Comparison of ENCODE assay signal across 8 mouse cellular contexts in genomic region chr6:136548796-136549195, GRCm38 (mm10). TPM values are rescaled to one million over a fixed set of nuclear protein-coding genes. Genes with fewer than 3 reads are reported as not detected.
A peak's percentile ranks its signal among the peaks of the same experiment; 100 is the strongest.
DNase-seq lines count a peak whose midpoint lies in the region; ATAC-seq and TF ChIP-seq lines count a peak whose summit lies in the region.

No protein-coding gene starts in this region.

- ATAC-seq in heart, embryonic 13.5 days (ENCODE audit: extremely low read depth, insufficient number of reproducible peaks, low FRiP score, low TSS enrichment): no peak
- ATAC-seq in forebrain, embryonic 16.5 days: peak; percentile 41; the same call in 1 of the 2 replicates
- peak; percentile 47; the same call in 1 of the 2 replicates for ATAC-seq in midbrain, embryonic 11.5 days (ENCODE audit: low FRiP score)

- 0 out of 2 replicates have a peak, but pooled peaks cover 3% of the 10 kb centered on the region for H3K36me3 ChIP-seq in heart, embryonic 13.5 days
- peaks cover 0 to 41% of the 10 kb centered on the region in 2 experiments; a peak in 2 of 4 replicates for H3K36me3 ChIP-seq in MEL (ENCODE audit: control insufficient read depth in 1 of 2, insufficient read depth in 2 of 2, low read length in 2 of 2)
- H3K36me3 ChIP-seq in forebrain, embryonic 16.5 days (ENCODE audit: control insufficient read depth, insufficient read depth): no peaks in the 10 kb centered on the region
- H3K36me3 ChIP-seq in midbrain, embryonic 11.5 days (ENCODE audit: control insufficient read depth, insufficient read depth, low read length): no peaks in the 10 kb centered on the region

- H3K9me3 ChIP-seq in heart, embryonic 13.5 days: no peaks in the 10 kb centered on the region
- no peaks in the 10 kb centered on the region for H3K9me3 ChIP-seq in MEL (replicated peaks; ENCODE audit: insufficient read depth, low read length)
- no peaks in the 10 kb centered on the region for H3K9me3 ChIP-seq in forebrain, embryonic 16.5 days (ENCODE audit: control insufficient read depth, low read length)
- H3K9me3 ChIP-seq in midbrain, embryonic 11.5 days (ENCODE audit: control insufficient read depth, low read length): no peaks in the 10 kb centered on the region

- TF ChIP-seq RAD21 in MEL (IDR thresholded peaks at IDR 0.05; ENCODE audit: low read depth, low read length): no peak

- 0 out of 4 replicates have a peak, but pooled peaks of 1 of the 2 experiments have one; percentile 33 for TF ChIP-seq EP300 in MEL (IDR thresholded peaks at IDR 0.05; ENCODE audit: low read depth in 1 of 2, low read length in 2 of 2)

- 0 out of 2 replicates have a peak overlapping the region, but pooled peaks have one; percentile 22 for H3K4me2 ChIP-seq in heart, embryonic 13.5 days
- peak overlapping the region; percentile 20; the same call in 1 of the 2 replicates for H3K4me2 ChIP-seq in forebrain, embryonic 16.5 days (ENCODE audit: low read length)
- H3K4me2 ChIP-seq in midbrain, embryonic 11.5 days: no peak overlapping the region

- H3K79me2 ChIP-seq in MEL (ENCODE audit: control insufficient read depth, insufficient read depth, low read length, poor library complexity): peaks cover 38% of the 10 kb centered on the region

- H3K27me3 ChIP-seq in heart, embryonic 13.5 days (replicated peaks): no peaks in the 10 kb centered on the region
- H3K27me3 ChIP-seq in MEL (ENCODE audit: control insufficient read depth in 1 of 2, insufficient read depth in 2 of 2, low read length in 2 of 2): no peaks in the 10 kb centered on the region
- H3K27me3 ChIP-seq in forebrain, embryonic 16.5 days (replicated peaks; ENCODE audit: control insufficient read depth, insufficient read depth, low read length): no peaks in the 10 kb centered on the region
- H3K27me3 ChIP-seq in midbrain, embryonic 11.5 days (ENCODE audit: control insufficient read depth, insufficient read depth, low read length): no peaks in the 10 kb centered on the region

- H3K4me1 ChIP-seq in heart, embryonic 13.5 days: peaks cover 52% of the 10 kb centered on the region
- H3K4me1 ChIP-seq in MEL (ENCODE audit: control insufficient read depth in 1 of 2, insufficient read depth in 2 of 2, low read length in 2 of 2): peaks cover 32 to 42% of the 10 kb centered on the region in 2 experiments
- H3K4me1 ChIP-seq in forebrain, embryonic 16.5 days (replicated peaks; ENCODE audit: control insufficient read depth, insufficient read depth, low read length): peaks cover 33% of the 10 kb centered on the region
- H3K4me1 ChIP-seq in midbrain, embryonic 11.5 days (ENCODE audit: control insufficient read depth, insufficient read depth, low read length): peaks cover 12% of the 10 kb centered on the region

- DNase-seq in heart, postnatal 25 days (ENCODE audit: low spot score): no peak
- DNase-seq in MEL (ENCODE audit: low read depth, low spot score): peak; percentile 52
- no peak for DNase-seq in midbrain, embryonic 11.5 days (ENCODE audit: low spot score, missing footprints)
- no peak for DNase-seq in adrenal gland, adult 8-10 months
- no peak for DNase-seq in testis, postnatal 14 days (ENCODE audit: low spot score)
- DNase-seq in cerebellum, postnatal 10 days: no peak

- H3K4me3 ChIP-seq in heart, embryonic 13.5 days: no peak overlapping the region
- H3K4me3 ChIP-seq in MEL (ENCODE audit: control insufficient read depth in 1 of 2, insufficient read depth in 1 of 2, low read depth in 2 of 2, low read length in 2 of 2): no peak overlapping the region
- no peak overlapping the region for H3K4me3 ChIP-seq in forebrain, embryonic 16.5 days (replicated peaks; ENCODE audit: low read length)
- no peak overlapping the region for H3K4me3 ChIP-seq in midbrain, embryonic 11.5 days (ENCODE audit: low read depth, low read length)

- peak overlapping the region; percentile 77 for H3K27ac ChIP-seq in heart, embryonic 13.5 days (replicated peaks)
- H3K27ac ChIP-seq in MEL (ENCODE audit: control insufficient read depth, low read depth, low read length): peak overlapping the region; percentile 16; the same call in 1 of the 2 replicates
- peak overlapping the region; percentile 98 for H3K27ac ChIP-seq in forebrain, embryonic 16.5 days (ENCODE audit: low read length)
- H3K27ac ChIP-seq in midbrain, embryonic 11.5 days (ENCODE audit: low read depth, low read length): peak overlapping the region; percentile 45

- intact Hi-C loops in heart, postnatal 25 days (cut with DNase I): no loop called here

- WGBS in heart, embryonic 13.5 days: 83% methylated on average over 6 of the region's 6 CpGs
- WGBS in forebrain, embryonic 16.5 days: 60% methylated on average over 6 of the region's 6 CpGs
- 86% methylated on average over 6 of the region's 6 CpGs for WGBS in midbrain, embryonic 11.5 days

- no peak for TF ChIP-seq CTCF in MEL (IDR thresholded peaks at IDR 0.05 in 2 of 3, conservative IDR thresholded peaks at IDR 0.05 in 1 of 3; ENCODE audit: control insufficient read depth in 1 of 3, insufficient read depth in 1 of 3, low read depth in 2 of 3, low read length in 3 of 3, poor library complexity in 1 of 3, severe bottlenecking in 1 of 3)

- H3K9ac ChIP-seq in heart, embryonic 13.5 days: no peak overlapping the region
- no peak overlapping the region for H3K9ac ChIP-seq in MEL (ENCODE audit: control insufficient read depth, low read depth, low read length, poor library complexity, severe bottlenecking)
- no peak overlapping the region for H3K9ac ChIP-seq in forebrain, embryonic 16.5 days (replicated peaks; ENCODE audit: low read depth, low read length)
- H3K9ac ChIP-seq in midbrain, embryonic 11.5 days (ENCODE audit: low read length): no peak overlapping the region

- no peak for TF ChIP-seq POLR2A in MEL (IDR thresholded peaks at IDR 0.05; ENCODE audit: control insufficient read depth in 1 of 2, insufficient read depth in 1 of 2, low read depth in 1 of 2, low read length in 2 of 2, poor library complexity in 1 of 2)

TF ChIP-seq in MEL, 35 proteins besides CTCF, POLR2A, EP300 and RAD21:
- no peak for TF ChIP-seq USF1 (IDR thresholded peaks at IDR 0.05; ENCODE audit: low read depth, low read length)
- TF ChIP-seq ZKSCAN1 (IDR thresholded peaks at IDR 0.05; ENCODE audit: low read depth, low read length): no peak
- TF ChIP-seq TBP (IDR thresholded peaks at IDR 0.05; ENCODE audit: low read depth, low read length): no peak
- no peak for TF ChIP-seq USF2 (IDR thresholded peaks at IDR 0.05; ENCODE audit: borderline replicate concordance in 1 of 2, insufficient read depth in 1 of 2, low read depth in 1 of 2, low read length in 2 of 2)
- no peak for TF ChIP-seq BHLHE40 (IDR thresholded peaks at IDR 0.05; ENCODE audit: borderline replicate concordance, low read depth, low read length)
- TF ChIP-seq NRF1 (IDR thresholded peaks at IDR 0.05; ENCODE audit: insufficient read depth, low read depth, low read length, poor library complexity, severe bottlenecking): no peak
- no peak for TF ChIP-seq MAFK (IDR thresholded peaks at IDR 0.05; ENCODE audit: borderline replicate concordance, low read depth, low read length)
- TF ChIP-seq MXI1 (IDR thresholded peaks at IDR 0.05; ENCODE audit: low read depth, low read length): peak; percentile 22; the same call in 1 of the 2 replicates

RNA-seq across cellular contexts. Expression of gene Atf7ip, which starts 42.8 kb away (rescaled TPM):
- 31.6 and 33.7 TPM in 2 replicates for polyA plus RNA-seq in heart, embryonic 13.5 days (2015; fragmentation: Nextera tagmentation; extraction: Ambion mirVana)
- 10 to 100 TPM; 79.8 to 92.6 TPM for total RNA-seq in heart, postnatal 25 days (2021)
- total RNA-seq in MEL (2012; rRNA removed): 7.3 and 10.7 TPM in 2 replicates
- 10 to 100 TPM; 24.6 to 56.1 TPM for polyA plus RNA-seq in MEL (2012; ENCODE audit: insufficient read depth in 1 of 2, insufficient read length in 2 of 2, low read depth in 1 of 2, low replicate concordance in 2 of 2, missing spikeins in 1 of 2)
- 49.2 and 50.9 TPM in 2 replicates for polyA plus RNA-seq in forebrain, embryonic 16.5 days (2015; fragmentation: Nextera tagmentation; extraction: Ambion mirVana)
- polyA plus RNA-seq in midbrain, embryonic 11.5 days (2014; fragmentation: Nextera tagmentation; extraction: Ambion mirVana): 43.4 and 46.8 TPM in 2 replicates
- total RNA-seq in adrenal gland, adult 8-10 months (2022): 100 to 1,000 TPM in 2 of 4 experiments, 10 to 100 TPM in 2; 79.2 to 127 (median 99.1) TPM

Comparison
In these comparisons a context has a peak if more than half of its experiments do, and no peak if none do; other contexts are left out.
1. H3K27ac ChIP-seq: peak in every context shown above with its lines; median percentile 98 in forebrain, embryonic 16.5 days; 77 in heart, embryonic 13.5 days; 45 in midbrain, embryonic 11.5 days; 16 in MEL.